In genomic region chr3:17798399-17798798, GRCm38 (mm10) we compare ENCODE assay signal across 8 mouse cellular contexts.
DNase-seq lines count a peak whose midpoint lies in the region; ATAC-seq lines count a peak whose summit lies in the region.

No protein-coding gene starts in this region.

- WGBS in kidney, embryonic 15.5 days: 6% methylated on average over 12 of the region's 12 CpGs
- 12% methylated on average over 12 of the region's 12 CpGs for WGBS in forebrain, embryonic 15.5 days

- H3K27ac ChIP-seq in kidney, embryonic 15.5 days: no peak overlapping the region
- peak overlapping the region; percentile 71 for H3K27ac ChIP-seq in forebrain, embryonic 15.5 days (replicated peaks)

- DNase-seq in kidney, adult 9 months: peak; percentile 49
- DNase-seq in left cerebral cortex, postnatal 14 days (ENCODE audit: low spot score in 2 of 2): peak; percentile 85 to 87
- peak; percentile 88 for DNase-seq in retina, postnatal 7 days (ENCODE audit: low read depth, low spot score)
- no peak for DNase-seq in thymus, postnatal 10 days (ENCODE audit: low spot score in 2 of 2)
- DNase-seq in ovary, postnatal 14 days (ENCODE audit: low spot score): no peak

- no peaks in the 10 kb centered on the region for H3K36me3 ChIP-seq in kidney, embryonic 15.5 days
- 0 out of 2 replicates have a peak, but pooled peaks cover 2% of the 10 kb centered on the region for H3K36me3 ChIP-seq in forebrain, embryonic 15.5 days

- no peaks in the 10 kb centered on the region for H3K9me3 ChIP-seq in kidney, embryonic 15.5 days (replicated peaks)
- H3K9me3 ChIP-seq in forebrain, embryonic 15.5 days: no peaks in the 10 kb centered on the region

- peaks cover 12% of the 10 kb centered on the region; the same call in 1 of the 2 replicates for H3K4me1 ChIP-seq in kidney, embryonic 15.5 days
- peaks cover 24% of the 10 kb centered on the region for H3K4me1 ChIP-seq in forebrain, embryonic 15.5 days

- H3K27me3 ChIP-seq in kidney, embryonic 15.5 days: peaks cover 54% of the 10 kb centered on the region
- H3K27me3 ChIP-seq in forebrain, embryonic 15.5 days: no peaks in the 10 kb centered on the region

- H3K9ac ChIP-seq in kidney, embryonic 15.5 days: no peak overlapping the region
- no peak overlapping the region for H3K9ac ChIP-seq in forebrain, embryonic 15.5 days (replicated peaks)

- no peak for ATAC-seq in kidney, embryonic 15.5 days (replicated peaks; ENCODE audit: low FRiP score)
- ATAC-seq in cerebellum, adult (ENCODE audit: insufficient number of reproducible peaks, low FRiP score, low TSS enrichment): peak; percentile 42
- ATAC-seq in forebrain, embryonic 15.5 days (replicated peaks): peak; percentile 18; the same call in 1 of the 2 replicates

- H3K4me3 ChIP-seq in kidney, embryonic 15.5 days (replicated peaks): no peak overlapping the region
- peak overlapping the region; percentile 18; the same call in 1 of the 2 replicates for H3K4me3 ChIP-seq in forebrain, embryonic 15.5 days

- no peak overlapping the region for H3K4me2 ChIP-seq in kidney, embryonic 15.5 days
- peak overlapping the region; percentile 25 for H3K4me2 ChIP-seq in forebrain, embryonic 15.5 days (replicated peaks)

- intact Hi-C loops in left cerebral cortex, postnatal 14 days (cut with DNase I): no loop called here

Comparison
In these comparisons a context has a peak if more than half of its experiments do, and no peak if none do; other contexts are left out.
1. DNase-seq: peak in kidney, adult 9 months (single experiment), left cerebral cortex, postnatal 14 days (2 of 2) and retina, postnatal 7 days (single experiment); none in thymus, postnatal 10 days (0 of 2) and ovary, postnatal 14 days (single experiment).